Mouse (Mus musculus) cortical plate, adult 2 months (tissue): ENCODE measurements at regions not wholly inside any gene's neighbourhood (a gene's known extent, or its start where the extent isn't known, plus 50 kb on each side); places are given as distances from the start of the nearest gene placed in this dataset.

Source experiments
- CTCF ChIP-seq: fragments of 200-500 bp; IDR thresholded peaks from 2 replicates; pipeline ENCODE4 v1.5.1; 2011; ENCODE audit warnings: mild to moderate bottlenecking, control low read depth, low read length; ENCODE audit not compliant: insufficient read depth; ENCODE audit errors: extremely low read depth
- POLR2A ChIP-seq: fragments of 200-500 bp; IDR thresholded peaks from 2 replicates; pipeline ENCODE4 v1.6.1; 2011; ENCODE audit warnings: mild to moderate bottlenecking, low read length, control low read depth; ENCODE audit not compliant: insufficient read depth; ENCODE audit errors: extremely low read depth

GRCm38 (mm10) chr1:56072255-56072654 lies 565.0 kb downstream of the Hsfy2 start:
- TF ChIP-seq CTCF (no peak), POLR2A (no peak)
